Mouse (Mus musculus) cerebellum, adult 11 months (tissue): Measurements from ENCODE around the gene Slc15a2.

Experiments
- DNase-seq: peaks from one replicate; pipeline ENCODE4 v3.0.0; 2022

The Slc15a2 gene

DNA sequence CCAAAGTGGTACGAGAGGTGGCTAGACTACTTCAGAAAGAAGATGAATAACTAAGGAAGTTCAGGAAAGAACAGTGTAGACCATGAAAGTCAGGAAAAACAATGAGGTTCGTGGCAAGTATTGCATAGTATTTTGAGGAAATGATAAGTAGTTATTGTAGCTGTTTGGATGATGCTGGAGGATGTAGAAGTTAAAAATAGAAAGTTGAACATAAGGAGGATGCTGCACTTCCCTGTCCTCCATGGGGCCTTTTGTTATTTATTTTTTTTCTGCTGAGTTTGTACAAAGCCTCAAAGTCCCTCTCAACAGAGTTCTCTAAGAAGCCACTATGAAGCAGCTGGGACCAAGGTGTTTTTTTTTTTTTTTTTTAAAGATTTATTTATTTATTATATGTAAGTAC is 37.0 kb downstream of the Slc15a2 start:
- DNase-seq, result no peak

DNA sequence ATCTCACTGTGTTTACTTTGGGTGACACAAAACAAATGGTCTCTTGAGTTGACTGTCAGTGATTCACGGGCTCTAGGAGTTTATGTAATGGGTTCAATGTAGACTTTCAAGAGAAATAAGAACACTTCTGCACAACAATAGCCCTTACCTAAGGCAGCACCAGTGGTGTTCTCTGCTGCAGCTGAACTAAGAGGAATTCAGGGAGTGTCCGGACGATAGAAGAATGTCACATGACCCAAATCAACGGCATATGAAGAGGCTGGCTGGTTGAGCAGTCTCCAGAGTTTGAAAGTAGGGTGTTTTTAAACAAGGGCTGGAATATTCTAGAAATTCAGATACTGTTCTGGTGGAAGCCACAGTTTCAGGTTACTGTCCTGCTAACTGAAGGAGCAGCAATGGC is 37.7 kb downstream of the Slc15a2 start:
- DNase-seq, result no peak

DNA sequence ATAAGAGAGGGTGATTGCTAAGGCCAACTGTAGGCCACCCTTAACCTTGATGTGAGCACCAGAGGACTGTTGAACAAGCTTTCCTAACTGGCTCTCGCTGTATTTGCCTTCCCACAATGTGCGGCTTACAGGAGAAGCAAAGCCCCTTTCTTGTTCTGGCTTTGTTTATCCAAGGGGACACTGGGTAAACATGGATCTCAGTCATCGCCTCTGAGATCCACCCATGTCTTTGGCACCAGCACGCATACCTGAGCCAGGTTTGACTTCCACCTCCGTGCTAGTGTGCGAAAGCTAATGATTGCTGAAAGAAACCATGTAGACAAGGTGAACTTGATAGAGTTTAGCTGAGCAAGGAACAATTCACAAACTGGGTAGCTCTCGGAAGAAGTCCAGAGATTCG is 41.2 kb downstream of the Slc15a2 start:
- no peak for DNase-seq

DNA sequence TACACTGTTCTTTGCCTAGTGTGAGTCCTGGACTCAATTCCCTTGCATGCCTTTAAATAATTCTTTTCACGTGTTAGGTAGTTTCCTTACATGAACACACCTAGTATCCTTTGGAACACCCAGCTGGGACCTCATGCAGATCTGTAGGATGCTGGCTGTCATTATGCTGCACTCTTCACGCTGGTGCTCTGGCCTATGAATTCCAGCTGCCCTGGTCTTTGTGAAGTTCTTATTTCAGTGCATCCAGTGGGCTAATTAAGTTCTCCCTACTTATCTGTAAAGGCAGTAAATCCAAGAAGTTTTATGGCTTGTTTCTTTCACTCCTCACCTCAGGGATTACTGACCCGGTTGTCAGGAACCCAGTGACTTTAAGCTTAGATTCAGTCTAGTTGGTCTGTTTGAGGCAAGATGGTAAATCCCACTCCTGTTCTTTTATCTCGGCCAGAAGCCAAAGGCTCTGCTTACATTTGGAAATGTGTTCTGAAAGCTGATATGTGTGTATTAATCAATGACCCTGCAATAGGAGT is 45.3 kb downstream of the Slc15a2 start:
- DNase-seq, result no peak

- DNase-seq, result no peak
These were observed 49.3 kb downstream of the Slc15a2 start for GRCm38 (mm10) chr16:36735421-36735820.

- no peak for DNase-seq
These were observed 50.9 kb downstream of the Slc15a2 start for GRCm38 (mm10) chr16:36733827-36734226.

DNA sequence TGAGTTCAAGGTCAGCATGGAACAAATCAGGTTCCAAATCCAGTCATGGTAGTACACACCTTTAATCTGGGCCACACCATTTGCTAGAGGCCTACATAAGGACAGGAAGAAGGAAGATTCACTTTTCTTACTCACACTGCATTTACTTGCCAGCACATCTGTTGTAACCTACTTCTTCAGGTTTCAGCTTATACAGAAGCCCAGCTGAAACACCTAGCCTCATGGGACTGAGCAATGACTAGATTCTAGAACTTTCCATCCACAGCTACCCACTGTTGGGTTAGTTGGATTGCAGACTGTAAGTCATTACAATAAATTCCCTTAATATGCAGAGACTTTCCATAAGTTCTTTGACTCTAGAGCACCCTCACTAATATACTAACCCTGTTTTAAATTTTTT is 52.2 kb downstream of the Slc15a2 start:
- no peak for DNase-seq

GRCm38 (mm10) chr16:36728959-36729358 is 55.8 kb downstream of the Slc15a2 start:
- DNase-seq, result no peak

- no peak for DNase-seq
These were observed 60.8 kb downstream of the Slc15a2 start for GRCm38 (mm10) chr16:36723880-36724443.

GRCm38 (mm10) chr16:36722739-36723138 is 62.0 kb downstream of the Slc15a2 start:
- no peak for DNase-seq

DNA sequence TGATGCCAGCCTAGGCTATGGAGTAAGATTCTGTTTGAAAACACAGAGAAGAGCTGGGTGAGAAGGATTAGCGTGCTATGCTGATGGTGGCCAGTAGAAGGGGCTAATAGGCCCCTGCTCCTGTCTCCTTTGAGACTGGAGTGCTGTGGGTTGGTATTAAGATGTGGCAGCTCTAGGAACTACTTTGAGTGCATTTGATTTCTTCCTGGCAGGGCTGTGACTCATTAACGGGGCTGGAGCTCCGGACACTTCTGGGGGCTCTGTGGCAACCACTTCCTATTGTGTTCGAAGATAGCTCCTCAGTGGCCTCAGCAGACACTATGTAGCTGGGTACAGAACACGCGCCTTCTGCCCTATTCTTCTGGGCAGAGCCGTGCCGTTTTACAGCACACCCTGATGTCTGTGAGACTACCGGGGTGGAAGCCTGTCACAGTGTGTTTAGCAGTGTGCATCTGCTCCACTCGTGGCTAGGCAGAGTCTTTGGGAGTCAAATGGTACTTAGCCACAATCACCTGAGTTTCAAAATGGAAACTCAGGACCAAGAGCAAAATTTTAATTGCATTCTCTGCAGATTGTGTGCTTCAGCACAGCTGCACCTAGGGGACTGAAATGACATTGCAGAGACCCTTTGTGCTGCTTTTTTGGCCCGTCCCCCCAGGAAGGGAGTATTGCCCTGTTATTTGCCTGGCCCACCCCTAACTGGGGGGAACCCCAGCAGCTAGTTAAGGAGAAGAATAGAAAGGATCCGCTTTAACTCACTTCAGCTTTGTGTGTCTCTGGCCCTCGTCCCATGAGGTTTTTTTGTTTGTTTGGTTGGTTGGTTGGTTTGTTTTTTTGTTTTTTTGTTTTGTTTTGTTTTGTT is 64.3 kb downstream of the Slc15a2 start:
- DNase-seq, result no peak

- no peak for DNase-seq
These were observed 66.1 kb downstream of the Slc15a2 start for GRCm38 (mm10) chr16:36718637-36719036.

DNA sequence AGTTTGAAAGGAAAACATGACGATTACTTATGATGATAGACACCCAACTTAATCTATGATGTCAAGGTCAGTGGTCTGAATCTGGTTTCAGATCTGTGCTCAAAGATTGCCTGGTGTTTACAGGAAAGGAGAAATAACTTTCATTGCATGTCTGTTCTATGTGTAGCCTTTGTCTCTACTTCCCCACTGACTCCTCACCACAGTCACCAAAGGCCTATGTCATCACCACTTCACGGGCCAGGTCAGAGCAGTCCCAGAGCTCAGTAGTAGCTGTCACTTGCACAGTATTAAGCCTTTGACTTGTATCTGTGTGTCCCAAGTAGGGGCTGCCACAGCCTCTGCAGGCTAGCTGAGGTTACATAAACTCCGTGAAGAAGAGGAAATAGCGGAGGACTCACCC is 67.3 kb downstream of the Slc15a2 start:
- no peak for DNase-seq

- no peak for DNase-seq
These were observed 73.0 kb downstream of the Slc15a2 start for GRCm38 (mm10) chr16:36711760-36712159.

- DNase-seq, result no peak
These were observed 74.0 kb downstream of the Slc15a2 start for GRCm38 (mm10) chr16:36710794-36711193.

DNA sequence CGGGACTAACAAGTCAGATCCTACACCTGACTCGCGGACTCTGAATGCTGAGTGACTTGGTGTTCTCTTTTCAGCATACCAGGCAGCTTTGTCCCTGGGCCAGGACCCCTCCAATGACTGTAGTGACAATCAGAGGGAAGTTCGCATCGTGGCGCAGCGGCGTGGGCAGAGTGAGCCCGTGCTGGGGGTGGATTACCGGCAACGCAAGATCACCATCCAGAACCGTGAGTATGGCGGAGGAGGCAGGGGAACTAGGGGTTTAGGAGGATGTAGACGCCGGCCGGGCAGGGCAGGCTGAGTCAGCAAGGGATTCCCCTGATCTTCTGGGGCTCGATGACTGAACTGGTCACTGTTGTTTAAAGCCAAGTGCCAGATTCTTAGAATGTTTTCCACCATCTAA is 75.4 kb downstream of the Slc15a2 start:
- DNase-seq, result no peak

DNA sequence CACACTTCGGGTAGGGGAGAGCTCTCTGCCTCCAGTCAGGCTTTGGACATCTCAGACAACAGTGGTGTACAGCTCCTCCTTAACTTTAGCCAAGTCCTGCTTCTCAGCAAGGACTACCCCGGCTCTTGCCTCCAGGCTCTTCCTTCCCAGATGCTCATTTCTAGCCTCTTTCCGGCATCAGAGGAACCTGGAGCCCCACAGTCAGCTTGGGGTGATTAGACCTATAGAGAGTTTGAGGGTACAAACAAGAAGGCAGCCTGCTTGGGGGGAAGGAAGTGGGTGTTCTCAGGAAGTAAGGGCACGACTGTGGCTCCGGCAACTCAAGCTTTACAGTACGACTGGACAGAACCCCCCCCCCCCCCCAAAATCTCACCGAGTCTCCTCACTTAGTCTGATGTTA is 76.0 kb downstream of the Slc15a2 start:
- no peak for DNase-seq

DNA sequence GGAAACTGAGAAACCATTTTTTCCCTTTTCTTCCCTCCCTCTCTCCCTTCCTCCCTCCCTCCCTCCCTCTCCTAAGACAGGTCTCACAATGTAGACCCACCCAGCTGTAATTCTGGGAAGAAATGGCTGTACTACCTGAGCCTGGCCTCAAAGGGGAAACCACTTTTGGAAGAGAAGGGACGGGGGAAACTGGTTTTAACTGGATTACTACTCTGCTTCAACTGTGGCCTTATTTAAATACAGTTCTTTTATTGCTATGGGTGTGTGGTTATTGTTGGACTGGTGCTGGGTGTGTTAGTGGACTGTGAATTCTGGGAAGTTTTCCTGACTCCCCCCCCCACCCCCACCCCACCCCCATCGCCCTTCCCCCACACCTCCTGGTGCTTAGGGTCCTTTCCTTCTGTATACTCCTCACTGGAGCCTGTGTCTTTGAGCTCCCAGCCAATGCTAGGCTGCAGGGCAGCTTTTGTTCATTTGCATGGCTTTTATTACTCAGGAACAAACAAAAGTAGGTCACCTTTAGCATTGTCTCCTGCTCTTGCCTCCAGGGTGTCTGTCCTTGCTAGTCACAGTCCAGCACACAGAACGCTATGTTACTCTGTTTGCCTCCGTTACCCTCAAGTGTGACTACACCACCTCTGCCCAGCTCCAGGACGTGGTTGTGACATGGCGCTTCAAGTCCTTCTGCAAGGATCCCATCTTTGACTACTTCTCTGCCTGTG is 76.9 kb downstream of the Slc15a2 start:
- DNase-seq, result no peak

DNA sequence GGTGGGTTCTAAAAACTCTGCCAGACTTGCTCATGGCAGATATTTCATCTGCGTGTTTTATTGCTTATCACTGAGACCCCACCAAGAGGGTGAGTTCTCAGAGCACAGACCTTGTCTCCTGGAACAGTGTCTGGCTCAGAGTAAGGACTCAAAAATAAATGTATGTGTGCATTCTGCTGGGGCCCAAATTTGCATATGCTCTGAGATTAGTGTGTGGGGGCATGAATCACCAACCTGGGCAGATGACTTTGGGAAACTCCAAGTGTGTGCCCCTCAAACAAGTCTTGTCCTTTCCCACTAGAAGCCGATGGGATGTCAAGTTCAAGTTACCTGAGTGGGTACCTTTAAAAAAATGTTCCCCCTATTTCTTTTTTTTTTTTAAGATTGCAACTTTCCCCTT is 84.3 kb downstream of the Slc15a2 start:
- no peak for DNase-seq
